Mouse (Mus musculus) stomach, embryonic 14.5 days (tissue): ENCODE measurements around the gene Ank2. TPM values are rescaled to one million over a fixed set of nuclear protein-coding genes. Genes with fewer than 3 reads are reported as not detected.

Experiments used
- ATAC-seq: fragments of 200-750 bp; cut with Nextera tagmentation; 2 replicates; pipeline ENCODE4 v1.8.0; 2017; ENCODE audit warnings: low read depth, moderate TSS enrichment; ENCODE audit not compliant: insufficient number of reproducible peaks, insufficient read depth, low FRiP score
- H3K27ac ChIP-seq: fragments of 300-500 bp; sonication (generic); 2 replicates; pipeline ENCODE4 v1.5.1; 2014; ENCODE audit warnings: mild to moderate bottlenecking, low read length, moderate library complexity, mixed read lengths
- H3K27me3 ChIP-seq: fragments of 300-500 bp; sonication (generic); 2 replicates; pipeline ENCODE4 v1.6.1; 2014; ENCODE audit warnings: low read length, control low read depth, mixed read lengths; ENCODE audit not compliant: control insufficient read depth, insufficient read depth
- H3K36me3 ChIP-seq: fragments of 300-500 bp; sonication (generic); 2 replicates; pipeline ENCODE4 v1.6.1; 2014; ENCODE audit warnings: mild to moderate bottlenecking, control low read depth, low read length, moderate library complexity, mixed read lengths; ENCODE audit not compliant: control insufficient read depth, insufficient read depth
- H3K4me1 ChIP-seq: fragments of 300-500 bp; sonication (generic); 2 replicates; pipeline ENCODE4 v1.6.1; 2014; ENCODE audit warnings: low read length, control low read depth, mixed read lengths; ENCODE audit not compliant: control insufficient read depth, insufficient read depth
- H3K4me2 ChIP-seq: fragments of 300-500 bp; sonication (generic); replicated peaks from 2 replicates; pipeline ENCODE4 v1.6.1; 2014; ENCODE audit warnings: low read depth, low read length, control low read depth
- H3K4me3 ChIP-seq: fragments of 300-500 bp; sonication (generic); 2 replicates; pipeline ENCODE4 v1.5.1; 2014; ENCODE audit warnings: low read depth, low read length, control low read depth
- H3K9ac ChIP-seq: fragments of 300-500 bp; sonication (generic); replicated peaks from 2 replicates; pipeline ENCODE4 v1.6.1; 2014; ENCODE audit warnings: low read depth, mild to moderate bottlenecking, control low read depth, low read length, moderate library complexity, mixed read lengths
- H3K9me3 ChIP-seq: fragments of 300-500 bp; sonication (generic); 2 replicates; pipeline ENCODE4 v1.6.1; 2016; ENCODE audit warnings: low read depth, low read length, control low read depth; ENCODE audit not compliant: control insufficient read depth
- WGBS: fragments of 180-500 bp; shearing (Covaris S2); extraction: QIAGEN DNeasy Blood & Tissue Kit; methylation state at CpG from one replicate; pipeline ENCODE4 v1.1.7; 2014; 5-methylcytosine and 5-hydroxymethylcytosine counted together
- polyA plus RNA-seq: library from polyadenylated mRNA; unstranded; fragments of >200 nt; fragmentation: Nextera tagmentation; extraction: Ambion mirVana; gene quantifications from 2 replicates; pipeline ENCODE4 v1.2.1, GENCODE M21; 2014

The Ank2 gene
- polyA plus RNA-seq, 1 experiment from 2014 or later, result 50.0 TPM

GRCm38 (mm10) chr3:127374190-127374710 is 124.9 kb downstream of the Ank2 start:
- Histone ChIP-seq H3K4me3 (no peak overlapping the region), H3K4me1 (no peaks in the 10 kb centered on the region), H3K9ac (no peak overlapping the region), H3K4me2 (no peak overlapping the region), H3K27me3 (no peaks in the 10 kb centered on the region), H3K9me3 (no peaks in the 10 kb centered on the region), H3K27ac (no peak overlapping the region), H3K36me3 (no peaks in the 10 kb centered on the region)
- no peak for ATAC-seq
- 89% methylated on average over 6 of the region's 6 CpGs for WGBS

DNA sequence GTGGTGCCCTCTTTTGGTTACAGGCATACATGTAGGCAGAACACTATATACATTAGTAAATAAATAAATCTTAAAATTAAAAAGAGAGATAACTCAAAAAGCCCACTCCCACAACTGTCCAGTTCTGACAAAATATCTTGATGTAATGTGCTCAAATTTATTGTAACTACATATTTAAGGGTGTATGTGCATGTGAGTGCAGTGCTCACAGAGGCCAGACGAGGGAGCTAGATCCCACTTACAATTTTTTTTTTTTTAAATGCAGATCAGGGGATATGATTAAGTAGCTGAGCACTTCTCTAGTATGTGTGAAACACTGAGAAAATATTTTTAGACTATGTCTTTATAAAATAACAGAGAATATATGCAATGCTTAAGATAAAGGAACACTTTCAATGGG is 127.4 kb downstream of the Ank2 start:
- 91% methylated on average over 1 of the region's 1 CpGs for WGBS
- Histone ChIP-seq H3K27ac (no peak overlapping the region), H3K4me3 (no peak overlapping the region), H3K9me3 (no peaks in the 10 kb centered on the region), H3K4me1 (no peaks in the 10 kb centered on the region), H3K4me2 (no peak overlapping the region), H3K27me3 (no peaks in the 10 kb centered on the region), H3K36me3 (no peaks in the 10 kb centered on the region), H3K9ac (no peak overlapping the region)
- ATAC-seq, result no peak

GRCm38 (mm10) chr3:127369529-127369928 is 129.6 kb downstream of the Ank2 start:
- Histone ChIP-seq H3K9ac (no peak overlapping the region), H3K9me3 (no peaks in the 10 kb centered on the region), H3K27me3 (no peaks in the 10 kb centered on the region), H3K27ac (no peak overlapping the region), H3K4me3 (no peak overlapping the region), H3K4me2 (no peak overlapping the region), H3K36me3 (no peaks in the 10 kb centered on the region), H3K4me1 (no peaks in the 10 kb centered on the region)
- 88% methylated on average over 6 of the region's 6 CpGs for WGBS
- ATAC-seq, result no peak

- Histone ChIP-seq H3K4me3 (no peak overlapping the region), H3K36me3 (no peaks in the 10 kb centered on the region), H3K27ac (no peak overlapping the region), H3K9me3 (no peaks in the 10 kb centered on the region), H3K27me3 (no peaks in the 10 kb centered on the region), H3K4me2 (no peak overlapping the region), H3K4me1 (no peaks in the 10 kb centered on the region), H3K9ac (no peak overlapping the region)
- WGBS, result 82% methylated on average over 4 of the region's 4 CpGs
- no peak for ATAC-seq
Measured at GRCm38 (mm10) chr3:127367450-127367849, 131.7 kb downstream of the Ank2 start.

DNA sequence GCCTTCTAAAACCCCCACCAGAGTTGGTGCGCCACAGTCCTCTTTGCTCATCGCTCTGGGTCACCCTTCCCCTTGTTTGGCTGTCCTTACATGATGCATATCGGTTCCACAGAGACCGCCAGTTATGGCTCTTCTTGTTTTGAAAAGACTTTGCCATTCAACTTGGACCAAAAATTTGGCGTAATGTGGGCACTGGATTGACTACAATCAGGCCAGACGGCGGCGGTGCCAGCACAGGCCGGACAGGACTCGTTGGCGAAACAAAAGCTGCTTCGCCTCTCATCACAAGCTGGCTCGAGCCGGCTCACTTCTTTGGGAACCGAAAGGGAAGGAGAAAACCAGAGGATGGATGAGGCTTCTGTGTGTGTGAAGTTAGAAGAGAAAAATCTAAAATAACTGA is 135.6 kb downstream of the Ank2 start:
- no peaks in the 10 kb centered on the region for H3K36me3 ChIP-seq
- H3K27ac ChIP-seq, result no peak overlapping the region
- no peak for ATAC-seq
- 91% methylated on average over 15 of the region's 15 CpGs for WGBS
- no peaks in the 10 kb centered on the region for H3K4me1 ChIP-seq
- no peak overlapping the region for H3K9ac ChIP-seq
- no peaks in the 10 kb centered on the region for H3K9me3 ChIP-seq
- no peaks in the 10 kb centered on the region for H3K27me3 ChIP-seq
- H3K4me3 ChIP-seq, result no peak overlapping the region
- no peak overlapping the region for H3K4me2 ChIP-seq

GRCm38 (mm10) chr3:127362611-127363393 is 136.3 kb downstream of the Ank2 start:
- H3K9me3 ChIP-seq, result no peaks in the 10 kb centered on the region
- ATAC-seq, result no peak
- no peaks in the 10 kb centered on the region for H3K36me3 ChIP-seq
- WGBS, result 82% methylated on average over 9 of the region's 9 CpGs
- no peaks in the 10 kb centered on the region for H3K4me1 ChIP-seq
- no peak overlapping the region for H3K27ac ChIP-seq
- H3K4me3 ChIP-seq, result no peak overlapping the region
- H3K4me2 ChIP-seq, result no peak overlapping the region
- no peak overlapping the region for H3K9ac ChIP-seq
- no peaks in the 10 kb centered on the region for H3K27me3 ChIP-seq

- no peaks in the 10 kb centered on the region for H3K36me3 ChIP-seq
- H3K27ac ChIP-seq, result no peak overlapping the region
- no peak overlapping the region for H3K4me3 ChIP-seq
- ATAC-seq, result no peak
- no peaks in the 10 kb centered on the region for H3K9me3 ChIP-seq
- H3K27me3 ChIP-seq, result no peaks in the 10 kb centered on the region
- no peaks in the 10 kb centered on the region for H3K4me1 ChIP-seq
- no peak overlapping the region for H3K4me2 ChIP-seq
- H3K9ac ChIP-seq, result no peak overlapping the region
- 82% methylated on average over 8 of the region's 8 CpGs for WGBS
Measured at GRCm38 (mm10) chr3:127361846-127362245, 137.3 kb downstream of the Ank2 start.

- Histone ChIP-seq H3K4me1 (no peaks in the 10 kb centered on the region), H3K4me3 (no peak overlapping the region), H3K27me3 (no peaks in the 10 kb centered on the region), H3K4me2 (no peak overlapping the region), H3K27ac (no peak overlapping the region), H3K36me3 (no peaks in the 10 kb centered on the region), H3K9ac (no peak overlapping the region), H3K9me3 (no peaks in the 10 kb centered on the region)
- ATAC-seq, result no peak
- WGBS, result 69% methylated on average over 5 of the region's 5 CpGs
Measured at GRCm38 (mm10) chr3:127361384-127361783, 137.8 kb downstream of the Ank2 start.

- H3K9ac ChIP-seq, result no peak overlapping the region
- 37% methylated on average over 5 of the region's 5 CpGs for WGBS
- H3K4me2 ChIP-seq, result no peak overlapping the region
- H3K4me3 ChIP-seq, result no peak overlapping the region
- H3K27me3 ChIP-seq, result no peaks in the 10 kb centered on the region
- no peaks in the 10 kb centered on the region for H3K9me3 ChIP-seq
- H3K4me1 ChIP-seq, result no peaks in the 10 kb centered on the region
- ATAC-seq, result no peak
- no peak overlapping the region for H3K27ac ChIP-seq
- no peaks in the 10 kb centered on the region for H3K36me3 ChIP-seq
Measured at GRCm38 (mm10) chr3:127355252-127355651, 143.9 kb downstream of the Ank2 start.
